Mouse (Mus musculus) intestine, embryonic 16.5 days (tissue): Measurements from ENCODE around the gene Rnps1. TPM values are rescaled to one million over a fixed set of nuclear protein-coding genes. Genes with fewer than 3 reads are reported as not detected.

Experiments used
- ATAC-seq: fragments of 200-750 bp; cut with Nextera tagmentation; 2 replicates; pipeline ENCODE4 v1.8.0; 2017; ENCODE audit warnings: moderate TSS enrichment, moderate library complexity
- H3K27ac ChIP-seq: fragments of 300-500 bp; sonication (generic); 2 replicates; pipeline ENCODE4 v1.5.1; 2014; ENCODE audit warnings: mild to moderate bottlenecking, low read length
- H3K27me3 ChIP-seq: fragments of 300-500 bp; sonication (generic); replicated peaks from 2 replicates; pipeline ENCODE4 v1.6.1; 2014; ENCODE audit warnings: low read length, control low read depth, mixed read lengths; ENCODE audit not compliant: control insufficient read depth, insufficient read depth
- H3K36me3 ChIP-seq: fragments of 300-500 bp; sonication (generic); 2 replicates; pipeline ENCODE4 v1.6.1; 2014; ENCODE audit warnings: low read length, control low read depth; ENCODE audit not compliant: control insufficient read depth, insufficient read depth
- H3K4me1 ChIP-seq: fragments of 300-500 bp; sonication (generic); 2 replicates; pipeline ENCODE4 v1.6.1; 2014; ENCODE audit warnings: low read length, control low read depth, mixed read lengths; ENCODE audit not compliant: control insufficient read depth, insufficient read depth
- H3K4me2 ChIP-seq: fragments of 300-500 bp; sonication (generic); 2 replicates; pipeline ENCODE4 v1.6.1; 2014; ENCODE audit warnings: low read depth, low read length, control low read depth
- H3K4me3 ChIP-seq: fragments of 300-500 bp; sonication (generic); 2 replicates; pipeline ENCODE4 v1.5.1; 2014; ENCODE audit warnings: mild to moderate bottlenecking, low read length
- H3K9ac ChIP-seq: fragments of 300-500 bp; sonication (generic); 2 replicates; pipeline ENCODE4 v1.6.1; 2014; ENCODE audit warnings: low read depth, low read length
- H3K9me3 ChIP-seq: fragments of 300-500 bp; sonication (generic); 2 replicates; pipeline ENCODE4 v1.6.1; 2016; ENCODE audit warnings: low read length, control low read depth; ENCODE audit not compliant: control insufficient read depth
- WGBS: fragments of 180-500 bp; shearing (Covaris S2); extraction: QIAGEN DNeasy Blood & Tissue Kit; methylation state at CpG from one replicate; pipeline ENCODE4 v1.1.7; 2014; 5-methylcytosine and 5-hydroxymethylcytosine counted together
- polyA plus RNA-seq: library from polyadenylated mRNA; unstranded; fragments of >200 nt; fragmentation: Nextera tagmentation; extraction: Ambion mirVana; gene quantifications from 2 replicates; pipeline ENCODE4 v1.2.1, GENCODE M21; 2015

Rnps1 gene
- polyA plus RNA-seq, 1 experiment from 2014 or later, result 248 TPM

DNA sequence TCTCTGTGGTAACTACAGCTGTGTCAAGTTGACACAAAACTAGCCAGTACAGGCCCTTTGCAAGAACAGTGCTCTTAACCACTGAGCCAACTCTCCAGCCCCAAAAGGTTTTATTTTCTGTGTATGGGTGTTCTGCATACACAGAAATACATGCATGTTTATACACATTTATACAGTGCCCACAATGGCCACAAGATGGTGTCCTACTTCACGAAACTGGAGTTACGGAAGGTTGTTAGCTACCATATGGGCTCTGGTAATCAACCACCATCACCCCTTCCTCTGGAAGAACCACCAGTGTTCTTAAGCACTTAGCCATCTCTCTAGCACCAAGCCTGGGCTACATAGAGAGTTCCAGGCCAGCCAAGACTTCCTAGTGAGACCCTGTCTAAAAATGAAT lies 47.2 kb downstream of the Rnps1 start:
- 83% methylated on average over 2 of the region's 2 CpGs for WGBS
- H3K4me1 ChIP-seq, result no peaks in the 10 kb centered on the region
- no peak overlapping the region for H3K4me3 ChIP-seq
- no peaks in the 10 kb centered on the region for H3K27me3 ChIP-seq
- no peak for ATAC-seq
- no peak overlapping the region for H3K4me2 ChIP-seq
- H3K36me3 ChIP-seq, result no peaks in the 10 kb centered on the region
- no peaks in the 10 kb centered on the region for H3K9me3 ChIP-seq
- no peak overlapping the region for H3K27ac ChIP-seq
- no peak overlapping the region for H3K9ac ChIP-seq

DNA sequence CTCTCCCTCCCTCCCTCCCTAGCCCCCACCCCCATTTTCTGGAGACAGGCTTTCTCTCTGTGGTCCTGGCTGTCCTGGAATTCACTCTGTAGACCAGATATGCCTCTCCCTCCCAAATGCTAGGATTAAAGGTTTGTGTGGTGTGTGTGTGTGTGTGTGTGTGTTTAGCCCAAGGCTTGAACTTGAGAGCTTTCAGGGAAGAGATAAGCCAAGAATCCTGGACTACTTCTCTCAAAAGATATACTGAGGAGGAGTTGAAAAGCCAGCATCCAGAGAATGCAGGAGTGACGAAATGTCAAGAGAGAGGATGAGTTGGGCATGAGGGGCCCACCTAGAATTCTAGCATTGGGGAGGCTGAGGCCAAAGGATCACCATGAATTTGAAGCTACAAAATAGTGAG lies 48.6 kb downstream of the Rnps1 start:
- H3K27ac ChIP-seq, result no peak overlapping the region
- no peak overlapping the region for H3K4me3 ChIP-seq
- no peaks in the 10 kb centered on the region for H3K27me3 ChIP-seq
- WGBS, result 77% methylated on average over 1 of the region's 1 CpGs
- no peaks in the 10 kb centered on the region for H3K9me3 ChIP-seq
- no peaks in the 10 kb centered on the region for H3K36me3 ChIP-seq
- ATAC-seq, result no peak
- H3K4me1 ChIP-seq, result no peaks in the 10 kb centered on the region
- H3K4me2 ChIP-seq, result no peak overlapping the region
- H3K9ac ChIP-seq, result no peak overlapping the region

DNA sequence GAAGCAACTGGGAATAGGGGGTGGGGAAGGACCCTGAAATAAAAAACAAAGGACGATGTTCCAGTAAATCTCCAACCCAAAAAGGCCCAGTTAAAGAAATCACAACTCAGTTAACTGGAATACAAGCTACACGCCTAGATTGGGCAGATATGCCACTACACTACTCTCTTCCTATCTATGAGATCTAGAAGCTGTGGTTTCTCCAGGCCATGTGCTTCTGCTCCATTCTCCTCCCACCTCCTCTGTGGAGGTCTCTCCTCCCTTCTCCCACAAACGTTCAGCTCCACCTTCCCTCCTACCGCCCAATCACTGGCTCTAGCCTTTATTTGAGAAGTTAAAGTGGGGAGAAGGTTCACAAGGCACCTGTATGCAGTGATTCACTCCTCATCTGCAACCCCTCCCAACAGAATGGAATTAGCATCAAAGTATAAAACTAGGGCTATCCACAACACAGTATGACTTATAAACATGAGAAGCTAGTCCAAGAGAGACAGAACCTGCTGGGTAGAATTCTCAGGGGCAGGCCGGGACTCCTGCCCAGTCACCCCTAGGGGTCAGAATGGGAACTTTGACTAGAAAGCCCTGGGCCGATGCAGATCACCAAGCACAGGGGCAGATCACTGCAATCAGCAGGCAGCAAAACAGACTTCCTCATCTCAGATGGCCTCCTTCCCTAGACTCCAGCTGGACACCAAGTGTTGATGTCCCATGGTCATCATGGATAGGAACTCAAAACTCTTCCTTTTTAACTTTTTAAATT lies 49.2 kb downstream of the Rnps1 start:
- Histone ChIP-seq H3K9ac (no peak overlapping the region), H3K4me1 (no peaks in the 10 kb centered on the region), H3K27me3 (no peaks in the 10 kb centered on the region), H3K4me2 (no peak overlapping the region), H3K36me3 (no peaks in the 10 kb centered on the region), H3K27ac (no peak overlapping the region), H3K4me3 (no peak overlapping the region), H3K9me3 (no peaks in the 10 kb centered on the region)
- WGBS, result 57% methylated on average over 6 of the region's 6 CpGs
- peak; percentile 52; the same call in 1 of the 2 replicates for ATAC-seq

DNA sequence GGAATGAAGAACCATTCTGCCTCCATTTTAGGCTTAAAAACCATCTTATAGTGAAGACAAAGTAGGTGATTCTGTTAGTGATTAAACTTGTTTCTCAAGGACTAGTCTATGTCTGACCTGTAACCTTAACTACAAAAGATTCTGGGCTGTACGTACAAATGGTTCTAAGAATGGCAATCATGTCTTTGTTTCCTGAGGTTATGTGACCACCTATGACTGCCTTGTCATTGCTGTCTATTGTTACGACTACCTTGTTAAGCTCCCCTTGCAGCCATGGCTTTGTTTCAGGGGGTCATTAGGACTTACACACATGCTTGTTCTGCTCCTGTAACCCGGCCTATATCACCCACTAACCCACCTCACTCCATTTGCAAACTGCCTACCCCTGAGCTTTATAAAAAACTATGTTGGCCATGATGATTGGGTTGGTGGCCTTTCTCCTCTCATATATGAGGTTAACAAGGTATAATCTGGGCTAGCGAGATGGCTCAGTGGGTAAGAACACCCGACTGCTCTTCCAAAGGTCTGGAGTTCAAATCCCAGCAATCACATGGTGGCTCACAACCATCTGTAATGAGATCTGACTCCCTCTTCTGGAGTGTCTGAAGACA lies 54.4 kb downstream of the Rnps1 start:
- H3K4me3 ChIP-seq, result no peak overlapping the region
- H3K9me3 ChIP-seq, result no peaks in the 10 kb centered on the region
- peaks cover 24% of the 10 kb centered on the region for H3K4me1 ChIP-seq
- H3K27ac ChIP-seq, result no peak overlapping the region
- WGBS, result 95% methylated on average over 5 of the region's 5 CpGs
- no peak overlapping the region for H3K9ac ChIP-seq
- ATAC-seq, result no peak
- no peak overlapping the region for H3K4me2 ChIP-seq
- no peaks in the 10 kb centered on the region for H3K27me3 ChIP-seq
- H3K36me3 ChIP-seq, result no peaks in the 10 kb centered on the region

DNA sequence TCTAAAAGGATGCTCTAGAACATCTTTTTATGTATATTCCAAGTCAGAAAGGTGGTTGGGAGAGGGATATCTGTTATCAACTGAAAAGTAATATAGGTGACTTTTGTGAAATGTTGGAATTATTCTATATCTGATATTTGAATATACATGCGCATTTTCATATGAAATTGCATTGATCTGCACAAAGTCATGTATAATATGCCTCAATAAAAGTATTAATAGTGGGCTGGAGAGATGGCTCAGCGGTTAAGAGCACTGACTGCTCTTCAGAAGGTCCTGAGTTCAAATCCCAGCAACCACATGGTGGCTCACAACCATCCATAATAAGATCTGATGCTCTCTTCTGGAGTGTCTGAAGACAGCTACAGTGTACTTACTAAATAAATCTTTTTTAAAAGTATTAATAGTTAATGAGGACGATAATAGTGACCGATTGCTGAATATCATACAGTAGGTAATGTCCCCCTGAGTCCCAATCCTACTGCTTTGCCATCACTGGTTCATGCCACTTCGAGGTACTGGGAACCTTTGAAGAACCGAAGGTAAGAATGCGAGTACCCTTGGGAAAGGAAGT lies 55.1 kb downstream of the Rnps1 start:
- H3K36me3 ChIP-seq, result peaks cover 5% of the 10 kb centered on the region; the same call in 1 of the 2 replicates
- H3K27ac ChIP-seq, result peak overlapping the region; percentile 93
- no peaks in the 10 kb centered on the region for H3K9me3 ChIP-seq
- peak overlapping the region; percentile 73 for H3K4me2 ChIP-seq
- 17% methylated on average over 7 of the region's 7 CpGs for WGBS
- peak overlapping the region; percentile 93 for H3K4me3 ChIP-seq
- ATAC-seq, result no peak
- peak overlapping the region; percentile 77 for H3K9ac ChIP-seq
- H3K4me1 ChIP-seq, result peaks cover 31% of the 10 kb centered on the region
- H3K27me3 ChIP-seq, result no peaks in the 10 kb centered on the region

DNA sequence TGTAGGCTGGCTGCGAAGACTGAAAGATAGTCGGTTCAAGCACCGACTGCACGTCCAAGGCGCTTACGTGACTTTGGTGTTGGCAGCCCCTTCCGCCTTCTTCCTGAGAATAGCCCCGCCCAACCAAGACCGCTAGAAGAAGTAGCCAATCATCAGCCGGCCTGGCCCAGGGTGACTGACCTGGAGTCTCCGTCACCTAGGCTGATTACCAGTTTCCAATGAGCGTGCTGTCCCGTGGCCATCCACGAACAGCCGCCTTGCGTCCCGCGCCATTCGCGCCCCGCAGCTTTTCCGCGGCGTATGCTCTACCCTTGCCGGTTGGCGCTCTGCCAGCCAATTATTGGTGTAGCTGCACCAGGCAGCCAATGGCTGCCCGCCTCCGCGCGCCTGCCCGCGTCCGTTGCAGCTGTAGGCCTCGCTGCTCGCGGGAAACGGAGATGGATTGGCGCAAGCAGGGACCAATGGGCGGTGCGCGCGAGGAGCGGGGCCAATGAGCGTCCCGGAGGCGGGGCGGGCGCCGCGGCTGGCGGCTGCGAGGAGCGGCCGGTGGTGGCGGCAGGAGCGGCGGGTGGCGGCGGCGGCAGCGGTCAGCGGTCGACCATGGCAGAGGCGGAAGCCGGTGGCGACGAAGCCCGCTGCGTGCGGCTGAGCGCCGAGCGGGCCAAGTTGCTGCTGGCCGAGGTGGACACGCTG lies 55.7 kb downstream of the Rnps1 start, which contains the start of the genes E4f1 and Pgp:
E4f1 (minus strand) TSS at position 404 of the 693 bp plus-strand sequence.
Pgp (plus strand) TSS at position 483 of the 693 bp plus-strand sequence.
- H3K4me3 ChIP-seq, result peak within 1 kb of the TSS; percentile 93
- peak within 1 kb of the TSS; percentile 92 for H3K4me2 ChIP-seq
- ATAC-seq, result peak; percentile 97
- peaks cover 31% of the 10 kb centered on the region for H3K4me1 ChIP-seq
- H3K36me3 ChIP-seq, result peaks cover 9% of the 10 kb centered on the region; the same call in 1 of the 2 replicates
- under 1% methylated on average over 74 of the region's 75 CpGs for WGBS
- no peaks in the 10 kb centered on the region for H3K9me3 ChIP-seq
- H3K27ac ChIP-seq, result peak within 1 kb of the TSS; percentile 93
- H3K9ac ChIP-seq, result peak within 1 kb of the TSS; percentile 96
- H3K27me3 ChIP-seq, result no peaks in the 10 kb centered on the region

DNA sequence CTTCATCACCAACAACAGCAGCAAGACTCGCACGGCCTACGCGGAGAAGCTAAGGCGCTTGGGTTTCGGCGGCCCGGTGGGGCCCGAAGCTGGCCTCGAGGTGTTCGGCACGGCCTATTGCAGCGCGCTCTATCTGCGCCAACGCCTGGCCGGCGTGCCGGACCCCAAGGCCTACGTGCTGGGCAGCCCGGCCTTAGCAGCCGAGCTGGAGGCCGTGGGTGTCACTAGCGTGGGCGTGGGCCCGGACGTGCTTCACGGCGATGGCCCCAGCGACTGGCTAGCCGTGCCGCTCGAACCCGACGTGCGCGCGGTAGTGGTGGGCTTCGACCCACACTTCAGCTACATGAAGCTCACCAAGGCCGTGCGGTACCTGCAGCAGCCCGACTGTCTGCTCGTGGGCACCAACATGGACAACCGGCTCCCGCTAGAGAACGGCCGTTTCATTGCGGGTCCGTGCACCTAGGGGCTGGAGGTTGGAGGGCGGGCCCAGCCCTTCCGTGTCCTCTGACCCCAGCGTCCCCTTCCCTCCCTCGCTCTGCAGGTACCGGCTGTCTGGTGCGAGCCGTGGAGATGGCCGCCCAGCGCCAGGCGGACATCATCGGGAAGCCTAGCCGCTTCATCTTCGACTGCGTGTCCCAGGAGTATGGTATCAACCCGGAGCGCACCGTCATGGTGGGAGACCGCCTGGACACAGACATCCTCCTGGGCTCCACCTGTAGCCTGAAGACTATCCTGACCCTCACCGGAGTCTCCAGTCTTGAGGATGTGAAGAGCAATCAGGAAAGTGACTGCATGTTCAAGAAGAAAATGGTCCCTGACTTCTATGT lies 56.5 kb downstream of the Rnps1 start:
- peak overlapping the region; percentile 93 for H3K4me3 ChIP-seq
- H3K4me2 ChIP-seq, result peak overlapping the region; percentile 92
- no peaks in the 10 kb centered on the region for H3K9me3 ChIP-seq
- H3K9ac ChIP-seq, result peak overlapping the region; percentile 96
- ATAC-seq, result peak; percentile 25
- peaks cover 14% of the 10 kb centered on the region for H3K36me3 ChIP-seq
- H3K4me1 ChIP-seq, result peaks cover 31% of the 10 kb centered on the region
- WGBS, result under 1% methylated on average over 68 of the region's 68 CpGs
- H3K27me3 ChIP-seq, result no peaks in the 10 kb centered on the region
- peak overlapping the region; percentile 93 for H3K27ac ChIP-seq

DNA sequence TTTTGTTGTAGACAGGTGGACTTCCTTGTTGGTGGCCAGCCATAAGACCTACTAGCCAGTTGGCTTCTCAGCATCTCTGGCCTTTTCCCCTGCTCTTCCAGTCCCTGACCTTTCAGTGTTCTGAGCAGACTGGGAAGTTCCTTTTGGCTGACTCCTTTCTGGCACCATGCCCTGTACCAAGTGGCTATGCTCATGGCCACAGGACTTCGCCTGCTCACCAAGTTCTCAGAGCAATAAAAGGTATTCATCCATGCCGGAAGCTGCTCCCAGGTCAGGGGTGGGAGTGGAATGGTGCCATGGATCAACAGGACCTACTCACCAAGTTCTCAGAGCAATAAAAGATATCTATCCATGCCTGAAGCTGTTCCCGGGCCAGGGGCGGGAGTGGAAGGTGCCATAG lies 58.1 kb downstream of the Rnps1 start:
- no peaks in the 10 kb centered on the region for H3K9me3 ChIP-seq
- H3K36me3 ChIP-seq, result peaks cover 26% of the 10 kb centered on the region
- 56% methylated on average over 4 of the region's 4 CpGs for WGBS
- H3K9ac ChIP-seq, result peak overlapping the region; percentile 96
- peak; percentile 38 for ATAC-seq
- H3K27me3 ChIP-seq, result no peaks in the 10 kb centered on the region
- H3K4me3 ChIP-seq, result peak overlapping the region; percentile 93
- peaks cover 31% of the 10 kb centered on the region for H3K4me1 ChIP-seq
- peak overlapping the region; percentile 95 for H3K27ac ChIP-seq
- peak overlapping the region; percentile 92 for H3K4me2 ChIP-seq
